Mouse (Mus musculus): ENCODE measurements around the gene 1810010D01Rik. TPM values are rescaled to one million over a fixed set of nuclear protein-coding genes. Genes with fewer than 3 reads are reported as not detected.

Gene 1810010D01Rik
- total and polyA plus RNA-seq, 3 experiments = not detected

GRCm38 (mm10) chr7:145206056-145206610, 1.8 kb downstream of the 1810010D01Rik start:
- H3K9me3 ChIP-seq (replicated peaks; ENCODE audit: low read length) = peaks cover 10% of the 10 kb centered on the region
- no peak overlapping the region for H3K4me3 ChIP-seq (replicated peaks in 1 of 3; ENCODE audit: low read depth in 2 of 3, low read length in 2 of 3, poor library complexity in 1 of 3)
- dilution Hi-C loops (cut with MboI; ENCODE audit: extremely low pct_ligation_motif_present, extremely low pct_unique_long_range_greater_than_20kb, low sequenced_read_pairs) (no loop called here), in situ Hi-C loops (cut with MboI; ENCODE audit: low pct_ligation_motif_present, low pct_unique_long_range_greater_than_20kb, low sequenced_read_pairs) (no loop called here)
- H3K27me3 ChIP-seq (replicated peaks) = peaks cover 86% of the 10 kb centered on the region
- DNase-seq (ENCODE audit: extremely low read depth) = no peak
- no peaks in the 10 kb centered on the region for H3K79me2 ChIP-seq (replicated peaks; ENCODE audit: control insufficient read depth, extremely low read depth, insufficient read depth, poor library complexity, severe bottlenecking)
- no peak for TF ChIP-seq CHD1 (IDR thresholded peaks at IDR 0.05; ENCODE audit: low read depth, low read length)
- TF ChIP-seq TCF12 (IDR thresholded peaks at IDR 0.05; ENCODE audit: low read depth, low read length) = no peak
- TF ChIP-seq CHD2 (IDR thresholded peaks at IDR 0.05; ENCODE audit: low read length) = no peak
- TF ChIP-seq POLR2AphosphoS2 (IDR thresholded peaks at IDR 0.05; ENCODE audit: low read depth, low read length) = no peak
- no peak for TF ChIP-seq ZKSCAN1 (IDR thresholded peaks at IDR 0.05; ENCODE audit: borderline replicate concordance, low read depth, low read length)
- no peak for TF ChIP-seq MXI1 (IDR thresholded peaks at IDR 0.05; ENCODE audit: low read depth, low read length)
- TF ChIP-seq JUN (IDR thresholded peaks at IDR 0.05; ENCODE audit: insufficient read depth, low read depth, low read length) = no peak
- TF ChIP-seq ZNF384 (IDR thresholded peaks at IDR 0.05; ENCODE audit: low read depth, low read length) = no peak
- no peak for TF ChIP-seq MEF2A (IDR thresholded peaks at IDR 0.05; ENCODE audit: borderline replicate concordance, low read depth, low read length)
- TF ChIP-seq CTCF (conservative IDR thresholded peaks at IDR 0.05 in 1 of 2, IDR thresholded peaks at IDR 0.05 in 1 of 2; ENCODE audit: low read depth in 2 of 2, low read length in 2 of 2) = no peak
- no peak for TF ChIP-seq BHLHE40 (IDR thresholded peaks at IDR 0.05; ENCODE audit: low read depth, low read length)
- TF ChIP-seq E2F4 (IDR thresholded peaks at IDR 0.05; ENCODE audit: insufficient replicate concordance, low read depth, low read length) = no peak
- no peak for TF ChIP-seq SIN3A (IDR thresholded peaks at IDR 0.05; ENCODE audit: low read length)
- TF ChIP-seq KAT2A (IDR thresholded peaks at IDR 0.05; ENCODE audit: insufficient replicate concordance, low read length) = no peak
- TF ChIP-seq SMC3 (IDR thresholded peaks at IDR 0.05; ENCODE audit: low read depth, low read length) = no peak
- TF ChIP-seq MAZ (IDR thresholded peaks at IDR 0.05; ENCODE audit: low read depth, low read length) = no peak
- no peak for TF ChIP-seq UBTF (IDR thresholded peaks at IDR 0.05; ENCODE audit: low read depth, low read length)
- H3K4me2 ChIP-seq (ENCODE audit: insufficient read depth, low read depth, poor library complexity, severe bottlenecking) = no peak overlapping the region
- H3K9ac ChIP-seq (ENCODE audit: insufficient read depth, low read depth) = no peak overlapping the region
- H3K4me1 ChIP-seq (ENCODE audit: control insufficient read depth in 1 of 2, insufficient read depth in 2 of 2) = no peaks in the 10 kb centered on the region
- H3K36me3 ChIP-seq (replicated peaks in 1 of 2; ENCODE audit: control insufficient read depth in 1 of 2, insufficient read depth in 1 of 2, low read length in 1 of 2) = no peaks in the 10 kb centered on the region
- no peak overlapping the region for H3K27ac ChIP-seq (ENCODE audit: insufficient read depth, low read depth)

GRCm38 (mm10) chr7:145205363-145205902, 2.5 kb downstream of the 1810010D01Rik start:
- TF ChIP-seq GABPA (IDR thresholded peaks at IDR 0.05; ENCODE audit: insufficient replicate concordance, low read depth, low read length) (no peak), PAX5 (IDR thresholded peaks at IDR 0.05; ENCODE audit: low read length) (no peak), ZMIZ1 (IDR thresholded peaks at IDR 0.05; ENCODE audit: low read depth, low read length) (no peak), KAT2A (IDR thresholded peaks at IDR 0.05; ENCODE audit: insufficient replicate concordance, low read length) (no peak), ZC3H11A (IDR thresholded peaks at IDR 0.05; ENCODE audit: low read depth, low read length) (no peak), CHD2 (IDR thresholded peaks at IDR 0.05; ENCODE audit: low read length) (no peak), RCOR1 (conservative IDR thresholded peaks at IDR 0.05; ENCODE audit: low read depth, low read length) (no peak), MEF2A (IDR thresholded peaks at IDR 0.05; ENCODE audit: borderline replicate concordance, low read depth, low read length) (no peak)
- H3K9me3 ChIP-seq (replicated peaks; ENCODE audit: low read length) = peaks cover 11% of the 10 kb centered on the region

More at GRCm38 (mm10) chr7:145205363-145205902, 2.5 kb downstream of the 1810010D01Rik start:
- Histone ChIP-seq H3K4me2 (ENCODE audit: insufficient read depth, low read depth, poor library complexity, severe bottlenecking) (no peak overlapping the region), H3K79me2 (replicated peaks; ENCODE audit: control insufficient read depth, extremely low read depth, insufficient read depth, poor library complexity, severe bottlenecking) (no peaks in the 10 kb centered on the region), H3K27ac (ENCODE audit: insufficient read depth, low read depth) (no peak overlapping the region), H3K4me1 (ENCODE audit: control insufficient read depth in 1 of 2, insufficient read depth in 2 of 2) (no peaks in the 10 kb centered on the region), H3K27me3 (replicated peaks) (peaks cover 83% of the 10 kb centered on the region), H3K9ac (ENCODE audit: insufficient read depth, low read depth) (no peak overlapping the region), H3K36me3 (replicated peaks in 1 of 2; ENCODE audit: control insufficient read depth in 1 of 2, insufficient read depth in 1 of 2, low read length in 1 of 2) (no peaks in the 10 kb centered on the region), H3K4me3 (replicated peaks in 1 of 3; ENCODE audit: low read depth in 2 of 3, low read length in 2 of 3, poor library complexity in 1 of 3) (no peak overlapping the region)
- DNase-seq (ENCODE audit: extremely low read depth) = no peak
- dilution Hi-C loops (cut with MboI; ENCODE audit: extremely low pct_ligation_motif_present, extremely low pct_unique_long_range_greater_than_20kb, low sequenced_read_pairs) (no loop called here), in situ Hi-C loops (cut with MboI; ENCODE audit: low pct_ligation_motif_present, low pct_unique_long_range_greater_than_20kb, low sequenced_read_pairs) (no loop called here)

Data from CH12.LX (cell line).